Mouse (Mus musculus) megakaryocyte, embryonic 14.5 days (primary cell): ENCODE measurements around the gene Rab11fip5. TPM values are rescaled to one million over a fixed set of nuclear protein-coding genes. Genes with fewer than 3 reads are reported as not detected.

Experiments used
- H3K27me3 ChIP-seq: replicated peaks from 2 replicates; pipeline ENCODE3; 2012; ENCODE audit warnings: inconsistent platforms
- H3K36me3 ChIP-seq: replicated peaks from 2 replicates; pipeline ENCODE3; 2012; ENCODE audit warnings: low read length, inconsistent platforms, mixed read lengths
- H3K4me1 ChIP-seq: 2 replicates; pipeline ENCODE4 v1.6.1; 2012; ENCODE audit warnings: inconsistent platforms
- H3K4me3 ChIP-seq: replicated peaks from 2 replicates; pipeline ENCODE3; 2012; ENCODE audit warnings: moderate library complexity, mild to moderate bottlenecking, inconsistent platforms
- H3K9me3 ChIP-seq: 2 replicates; pipeline ENCODE4 v1.6.1; 2012; ENCODE audit warnings: inconsistent platforms
- FLI1 ChIP-seq: IDR thresholded peaks from 2 replicates; pipeline ENCODE4 v1.6.1; 2012; ENCODE audit warnings: low read length, inconsistent platforms, mixed read lengths
- GATA1 ChIP-seq: IDR thresholded peaks from 3 replicates; pipeline ENCODE4 v1.6.1; 2012; ENCODE audit warnings: mixed read lengths, low read length, inconsistent platforms, borderline replicate concordance
- polyA plus RNA-seq: library from polyadenylated mRNA; stranded (reverse); fragments of >175 nt; gene quantifications from 2 replicates; pipeline ENCODE4 v1.2.3, GENCODE M21; 2012; ENCODE audit warnings: low replicate concordance; ENCODE audit not compliant: insufficient read depth

The Rab11fip5 gene
- polyA plus RNA-seq, 1 experiment, result 4.4 TPM

- Histone ChIP-seq H3K9me3 (peaks cover 8% of the 10 kb centered on the region), H3K36me3 (no peaks in the 10 kb centered on the region), H3K4me1 (no peaks in the 10 kb centered on the region), H3K27me3 (peaks cover 33% of the 10 kb centered on the region), H3K4me3 (no peak overlapping the region)
- TF ChIP-seq GATA1 (no peak), FLI1 (no peak)
Observed at GRCm38 (mm10) chr6:85395360-85395759, 20.9 kb upstream of the Rab11fip5 start.

GRCm38 (mm10) chr6:85391803-85392202, 17.4 kb upstream of the Rab11fip5 start:
- peaks cover 30% of the 10 kb centered on the region for H3K27me3 ChIP-seq
- TF ChIP-seq FLI1, result no peak
- no peak for TF ChIP-seq GATA1
- H3K36me3 ChIP-seq, result no peaks in the 10 kb centered on the region
- no peak overlapping the region for H3K4me3 ChIP-seq
- H3K9me3 ChIP-seq, result peaks cover 8% of the 10 kb centered on the region
- peaks cover 4% of the 10 kb centered on the region; the same call in 1 of the 2 replicates for H3K4me1 ChIP-seq

- peaks cover 30% of the 10 kb centered on the region for H3K27me3 ChIP-seq
- TF ChIP-seq FLI1, result no peak
- no peak overlapping the region for H3K4me3 ChIP-seq
- H3K9me3 ChIP-seq, result peaks cover 7% of the 10 kb centered on the region
- peaks cover 10% of the 10 kb centered on the region for H3K4me1 ChIP-seq
- H3K36me3 ChIP-seq, result no peaks in the 10 kb centered on the region
Observed at GRCm38 (mm10) chr6:85388608-85389007, 14.2 kb upstream of the Rab11fip5 start.

- TF ChIP-seq FLI1, result no peak
- TF ChIP-seq GATA1, result no peak
- H3K27me3 ChIP-seq, result peaks cover 14% of the 10 kb centered on the region
Observed at GRCm38 (mm10) chr6:85382791-85383190, 8.4 kb upstream of the Rab11fip5 start.

GRCm38 (mm10) chr6:85381648-85382020, 7.2 kb upstream of the Rab11fip5 start:
- Histone ChIP-seq H3K4me3 (no peak overlapping the region), H3K4me1 (peaks cover 55% of the 10 kb centered on the region), H3K36me3 (no peaks in the 10 kb centered on the region), H3K9me3 (peaks cover 7% of the 10 kb centered on the region), H3K27me3 (peaks cover 10% of the 10 kb centered on the region)
- no peak for TF ChIP-seq GATA1
- TF ChIP-seq FLI1, result no peak

More at GRCm38 (mm10) chr6:85382791-85383190, 8.4 kb upstream of the Rab11fip5 start:
- H3K4me1 ChIP-seq, result peaks cover 46% of the 10 kb centered on the region
- no peak overlapping the region for H3K4me3 ChIP-seq
- peaks cover 7% of the 10 kb centered on the region for H3K9me3 ChIP-seq
- H3K36me3 ChIP-seq, result no peaks in the 10 kb centered on the region

GRCm38 (mm10) chr6:85380901-85381647, 6.6 kb upstream of the Rab11fip5 start:
- peaks cover 52% of the 10 kb centered on the region for H3K4me1 ChIP-seq
- peaks cover 5% of the 10 kb centered on the region for H3K27me3 ChIP-seq
- no peaks in the 10 kb centered on the region for H3K36me3 ChIP-seq
- peaks cover 5% of the 10 kb centered on the region for H3K9me3 ChIP-seq
- TF ChIP-seq FLI1 (no peak), GATA1 (no peak)
- H3K4me3 ChIP-seq, result peak overlapping the region; percentile 46

- H3K4me3 ChIP-seq, result peak overlapping the region; percentile 46
- H3K27me3 ChIP-seq, result no peaks in the 10 kb centered on the region
- H3K4me1 ChIP-seq, result peaks cover 52% of the 10 kb centered on the region
- no peaks in the 10 kb centered on the region for H3K36me3 ChIP-seq
- TF ChIP-seq GATA1 (no peak), FLI1 (no peak)
- H3K9me3 ChIP-seq, result no peaks in the 10 kb centered on the region; the same call in 1 of the 2 replicates
Observed at GRCm38 (mm10) chr6:85380201-85380900, 5.9 kb upstream of the Rab11fip5 start.

- Histone ChIP-seq H3K36me3 (no peaks in the 10 kb centered on the region), H3K4me3 (no peak overlapping the region), H3K27me3 (peaks cover 7% of the 10 kb centered on the region), H3K9me3 (no peaks in the 10 kb centered on the region), H3K4me1 (peaks cover 65% of the 10 kb centered on the region)
- TF ChIP-seq GATA1 (no peak), FLI1 (no peak)
Observed at GRCm38 (mm10) chr6:85378629-85379028, 4.2 kb upstream of the Rab11fip5 start.

- H3K4me3 ChIP-seq, result no peak overlapping the region
- no peaks in the 10 kb centered on the region for H3K9me3 ChIP-seq
- peaks cover 63% of the 10 kb centered on the region for H3K4me1 ChIP-seq
- TF ChIP-seq GATA1 (no peak), FLI1 (no peak)
- no peaks in the 10 kb centered on the region for H3K36me3 ChIP-seq
- H3K27me3 ChIP-seq, result peaks cover 14% of the 10 kb centered on the region
Observed at GRCm38 (mm10) chr6:85377876-85378275, 3.4 kb upstream of the Rab11fip5 start.
